10 mouse cellular contexts compared by ENCODE assay signal in the genomic region with DNA sequence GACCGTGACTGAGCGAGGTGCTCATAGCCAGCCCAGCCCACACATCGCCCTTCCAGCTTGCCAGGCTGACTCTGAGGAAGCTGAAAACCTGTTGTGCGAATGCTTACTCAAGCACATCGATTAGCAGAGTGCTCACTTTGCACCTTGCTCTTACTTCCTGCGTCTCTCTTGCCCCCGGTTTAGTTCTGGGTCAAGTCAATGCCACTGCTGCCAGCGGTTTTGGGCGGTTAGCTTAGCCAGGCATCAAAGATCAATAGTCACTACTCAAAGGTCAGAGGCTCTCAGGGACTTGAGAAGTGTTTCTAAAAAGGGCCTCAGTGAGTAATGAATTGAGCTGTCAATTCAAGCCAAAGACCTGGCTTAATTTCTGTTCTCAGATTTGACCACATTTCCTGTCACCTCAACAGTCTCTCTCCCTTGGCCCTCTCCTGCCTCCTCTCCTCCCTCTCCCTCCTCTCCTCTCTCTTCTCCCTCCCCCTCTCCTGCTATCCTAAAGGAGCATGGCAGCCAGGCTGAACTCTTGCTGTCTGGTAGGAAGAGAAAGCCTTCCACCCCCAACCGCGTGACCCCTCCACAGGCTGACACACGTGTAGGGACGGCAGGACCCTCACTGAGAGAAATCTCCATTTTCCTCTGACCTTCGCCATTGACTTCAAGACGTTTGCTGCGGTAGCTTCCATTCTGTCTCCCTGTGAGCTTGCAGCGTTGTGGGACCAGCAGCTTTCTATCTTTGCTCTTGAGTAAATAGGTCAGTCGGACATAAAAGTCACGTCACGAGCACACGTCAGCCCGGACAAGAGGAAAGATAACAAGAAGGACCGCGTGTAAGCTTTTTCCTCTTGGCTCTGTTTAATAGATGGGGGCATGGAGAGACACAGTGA. TPM values are rescaled to one million over a fixed set of nuclear protein-coding genes. Genes with fewer than 3 reads are reported as not detected.
DNase-seq lines count a peak whose midpoint lies in the region; ATAC-seq and TF ChIP-seq lines count a peak whose summit lies in the region.
"Had no signal": no experiment of that assay in that cellular context is flagged by ENCODE, and none has a peak within 500 bp of the region (broad histone marks: within the 10 kb centered on the region; RNA-seq: fewer than 3 reads in every experiment).

No protein-coding gene starts in this region.

- peak overlapping the region; percentile 62 for H3K27ac ChIP-seq in hindbrain, embryonic 10.5 days
- H3K27ac ChIP-seq in hindbrain, postnatal 0 days, result no peak overlapping the region
- peak overlapping the region; percentile 65 for H3K27ac ChIP-seq in small intestine, adult 2 months (ENCODE audit: insufficient read depth, low read depth, low read length)

- H3K36me3 ChIP-seq in hindbrain, embryonic 10.5 days, result no peaks in the 10 kb centered on the region
- H3K36me3 ChIP-seq in hindbrain, postnatal 0 days (ENCODE audit: insufficient read depth, low read length), result no peaks in the 10 kb centered on the region
- no peaks in the 10 kb centered on the region for H3K36me3 ChIP-seq in small intestine, adult 2 months (ENCODE audit: control insufficient read depth, insufficient read depth, low read length)

- H3K4me1 ChIP-seq in hindbrain, embryonic 10.5 days (replicated peaks), result peaks cover 40% of the 10 kb centered on the region
- no peaks in the 10 kb centered on the region for H3K4me1 ChIP-seq in hindbrain, postnatal 0 days (ENCODE audit: insufficient read depth, low read length)
- peaks cover 39% of the 10 kb centered on the region for H3K4me1 ChIP-seq in small intestine, adult 2 months (ENCODE audit: control insufficient read depth, insufficient read depth, insufficient read length, low read length)

- H3K4me3 ChIP-seq in hindbrain, embryonic 10.5 days, result no peak overlapping the region
- H3K4me3 ChIP-seq in hindbrain, postnatal 0 days (ENCODE audit: low read length), result no peak overlapping the region
- H3K4me3 ChIP-seq in small intestine, adult 2 months (ENCODE audit: low read depth, low read length), result no peak overlapping the region

- H3K9ac ChIP-seq in hindbrain, postnatal 0 days (replicated peaks; ENCODE audit: low read length), result no peak overlapping the region

- WGBS in hindbrain, embryonic 10.5 days, result 60% methylated on average over 24 of the region's 24 CpGs
- whole genome bisulfite sequencing in hindbrain, postnatal 0 days, result 57% methylated on average over 24 of the region's 24 CpGs
- 33% methylated on average over 24 of the region's 24 CpGs for WGBS in small intestine, adult 2 months

- no peak for TF ChIP-seq CTCF in hindbrain, postnatal 0 days (IDR thresholded peaks at IDR 0.05; ENCODE audit: low read depth)
- no peak for TF ChIP-seq CTCF in small intestine, adult 2 months (IDR thresholded peaks at IDR 0.05; ENCODE audit: extremely low read depth, insufficient read length, insufficient replicate concordance, low read depth, low read length)

- intact Hi-C loops in left cerebral cortex, postnatal 4 days (cut with DNase I), result no loop called here

- no peaks in the 10 kb centered on the region for H3K9me3 ChIP-seq in hindbrain, embryonic 10.5 days
- no peaks in the 10 kb centered on the region for H3K9me3 ChIP-seq in hindbrain, postnatal 0 days (ENCODE audit: low read length)

- no peak for DNase-seq in hindbrain, embryonic 10.5 days (ENCODE audit: low spot score)
- DNase-seq in hindbrain, postnatal 0 days (ENCODE audit: low spot score), result no peak
- peak; percentile 72 for DNase-seq in induced T-regulatory cell, adult 2 months (ENCODE audit: low read depth)
- peak; percentile 72 for DNase-seq in kidney, postnatal 14 days
- no peak for DNase-seq in left cerebral cortex, postnatal 4 days
- no peak for DNase-seq in left cerebral cortex, adult 8-10 months (ENCODE audit: low spot score in 2 of 2)
- DNase-seq in left cerebral cortex, adult 9 months (ENCODE audit: low spot score in 2 of 2), result no peak
- DNase-seq: cerebellum, adult 9-11 months had no signal

- no peak overlapping the region for H3K4me2 ChIP-seq in hindbrain, postnatal 0 days (ENCODE audit: low read depth, low read length)

- TF ChIP-seq POLR2A in small intestine, adult 2 months (IDR thresholded peaks at IDR 0.05; ENCODE audit: low read depth, low read length), result no peak

- H3K27me3 ChIP-seq in hindbrain, embryonic 10.5 days (ENCODE audit: insufficient read depth, poor library complexity, severe bottlenecking), result peaks cover 9% of the 10 kb centered on the region; the same call in 1 of the 2 replicates
- no peaks in the 10 kb centered on the region for H3K27me3 ChIP-seq in hindbrain, postnatal 0 days (ENCODE audit: insufficient read depth, low read length)
- H3K27me3 ChIP-seq in small intestine, adult 2 months (ENCODE audit: control insufficient read depth, insufficient read depth, low read length), result no peaks in the 10 kb centered on the region
- H3K27me3 ChIP-seq: Patski had no signal

- no peak for ATAC-seq in hindbrain, postnatal 0 days
- ATAC-seq: Patski had no signal

RNA-seq across cellular contexts. Expression of a gene that starts 21.7 kb away (rescaled TPM):
- polyA plus RNA-seq in hindbrain, embryonic 10.5 days (2016; fragmentation: Nextera tagmentation; extraction: Ambion mirVana), result 3.6 and 5.5 TPM in 2 replicates
- 10.5 and 11.2 TPM in 2 replicates for total RNA-seq in hindbrain, postnatal 0 days (2014; rRNA removed)
- 7.9 and 8.7 TPM in 2 replicates for polyA plus RNA-seq in hindbrain, postnatal 0 days (2015; fragmentation: Nextera tagmentation; extraction: Ambion mirVana)
- polyA plus RNA-seq in small intestine, adult 2 months (2012; rRNA removed), result 4.2 and 7.8 TPM in 2 replicates
- 10 to 100 TPM; 13.0 to 13.2 TPM for total RNA-seq in left cerebral cortex, postnatal 4 days (2021)
- total RNA-seq in left cerebral cortex, adult 8-10 months (2022), result 10 to 100 TPM; 12.5 to 15.6 (median 14.0) TPM

RNA-seq across cellular contexts. Expression of a gene that starts 22.0 kb away (rescaled TPM):
- polyA plus RNA-seq in hindbrain, embryonic 10.5 days (2016; fragmentation: Nextera tagmentation; extraction: Ambion mirVana), result 2.6 and 3.8 TPM in 2 replicates
- 10.4 and 13.1 TPM in 2 replicates for total RNA-seq in hindbrain, postnatal 0 days (2014; rRNA removed)
- 9.9 and 10.3 TPM in 2 replicates for polyA plus RNA-seq in hindbrain, postnatal 0 days (2015; fragmentation: Nextera tagmentation; extraction: Ambion mirVana)
- 3.1 and 4.2 TPM in 2 replicates for polyA plus RNA-seq in small intestine, adult 2 months (2012; rRNA removed)
- 1 to 10 TPM; 4.8 to 6.0 TPM for total RNA-seq in left cerebral cortex, postnatal 4 days (2021)
- total RNA-seq in left cerebral cortex, adult 8-10 months (2022), result 10 to 100 TPM; 21.3 to 24.4 (median 22.7) TPM

Comparison
In these comparisons a context has a peak if more than half of its experiments do, and no peak if none do; other contexts are left out.
1. DNase-seq: peak in induced T-regulatory cell, adult 2 months (single experiment) and kidney, postnatal 14 days (single experiment); none in hindbrain, embryonic 10.5 days (single experiment), hindbrain, postnatal 0 days (single experiment), left cerebral cortex, postnatal 4 days (single experiment), left cerebral cortex, adult 8-10 months (0 of 2) and left cerebral cortex, adult 9 months (0 of 2).